Mouse (Mus musculus) liver, postnatal 0 days (tissue): ENCODE measurements around the gene Adam1b. TPM values are rescaled to one million over a fixed set of nuclear protein-coding genes. Genes with fewer than 3 reads are reported as not detected.

Experiments
- ATAC-seq: fragments of 200-750 bp; cut with Nextera tagmentation; 2 replicates; pipeline ENCODE4 v1.8.0; 2017; ENCODE audit warnings: mild to moderate bottlenecking, moderate library complexity
- DNase-seq: peaks from one replicate; pipeline ENCODE4 v3.0.0-alpha.2; 2016
- H3K27ac ChIP-seq: fragments of 300-500 bp; sonication (generic); 2 replicates; pipeline ENCODE4 v1.5.1; 2014; ENCODE audit warnings: antibody characterized with exemption, moderate library complexity, mild to moderate bottlenecking, low read depth
- H3K27me3 ChIP-seq: fragments of 300-500 bp; sonication (generic); 2 replicates; pipeline ENCODE4 v1.6.1; 2014; ENCODE audit warnings: low read length, control low read depth, mixed read lengths; ENCODE audit not compliant: insufficient read depth
- H3K36me3 ChIP-seq: fragments of 300-500 bp; sonication (generic); replicated peaks from 2 replicates; pipeline ENCODE4 v1.6.1; 2014; ENCODE audit warnings: mild to moderate bottlenecking, control low read depth, low read length, moderate library complexity, mixed read lengths; ENCODE audit not compliant: insufficient read depth
- H3K4me1 ChIP-seq: fragments of 300-500 bp; sonication (generic); 2 replicates; pipeline ENCODE4 v1.6.1; 2014; ENCODE audit warnings: antibody characterized with exemption, mild to moderate bottlenecking, control low read depth; ENCODE audit not compliant: insufficient read depth
- H3K4me2 ChIP-seq: fragments of 300-500 bp; sonication (generic); 2 replicates; pipeline ENCODE4 v1.6.1; 2014; ENCODE audit warnings: low read depth, mild to moderate bottlenecking, low read length, moderate library complexity, mixed read lengths
- H3K4me3 ChIP-seq: fragments of 300-500 bp; sonication (generic); 2 replicates; pipeline ENCODE4 v1.5.1; 2014; ENCODE audit warnings: low read depth, low read length
- H3K9ac ChIP-seq: fragments of 300-500 bp; sonication (generic); replicated peaks from 2 replicates; pipeline ENCODE4 v1.6.1; 2014; ENCODE audit warnings: mild to moderate bottlenecking, moderate library complexity
- H3K9me3 ChIP-seq: fragments of 300-500 bp; sonication (generic); 2 replicates; pipeline ENCODE4 v1.6.1; 2016; ENCODE audit warnings: mild to moderate bottlenecking, control low read depth, low read length, mixed read lengths
- CTCF ChIP-seq: sonication (generic); IDR thresholded peaks from 2 replicates; pipeline ENCODE4 v1.5.1; 2016; ENCODE audit warnings: antibody characterized with exemption, low read depth
- EP300 ChIP-seq: IDR thresholded peaks from 2 replicates; pipeline ENCODE4 v1.6.1; 2016; ENCODE audit warnings: antibody characterized with exemption, low read depth, mild to moderate bottlenecking
- WGBS: fragments of 180-500 bp; shearing (Covaris S2); extraction: QIAGEN DNeasy Blood & Tissue Kit; methylation state at CpG from one replicate; pipeline ENCODE4 v1.1.7; 2014; ENCODE audit not compliant: insufficient replicate concordance; 5-methylcytosine and 5-hydroxymethylcytosine counted together
- polyA plus RNA-seq: library from polyadenylated mRNA; unstranded; fragments of >200 nt; fragmentation: Nextera tagmentation; extraction: Ambion mirVana; gene quantifications from 2 replicates; pipeline ENCODE4 v1.2.1, GENCODE M21; 2015

Gene Adam1b
- polyA plus RNA-seq, 1 experiment from 2014 or later, result not detected

GRCm38 (mm10) chr5:121450476-121450875 lies 52.8 kb downstream of the Adam1b start:
- 69% methylated on average over 9 of the region's 9 CpGs for WGBS
- H3K36me3 ChIP-seq, result peaks cover 39% of the 10 kb centered on the region
- H3K27me3 ChIP-seq, result no peaks in the 10 kb centered on the region
- no peaks in the 10 kb centered on the region for H3K9me3 ChIP-seq
- H3K4me3 ChIP-seq, result 0 out of 2 replicates have a peak overlapping the region, but pooled peaks have one; percentile 98
- no peak overlapping the region for H3K9ac ChIP-seq
- no peak for ATAC-seq
- TF ChIP-seq EP300 (no peak), CTCF (no peak)
- peak overlapping the region; percentile 96 for H3K4me2 ChIP-seq
- no peak overlapping the region for H3K27ac ChIP-seq
- peaks cover 23% of the 10 kb centered on the region for H3K4me1 ChIP-seq
- no peak for DNase-seq

Other genes with a start within 250 kb of the Adam1b start
- gene Trafd1, start 117.8 kb downstream of the Adam1b start, polyA plus RNA-seq, result 28.6 and 30.6 TPM in 2 replicates
- gene Naa25, start 105.5 kb downstream of the Adam1b start, polyA plus RNA-seq, result 12.5 and 12.9 TPM in 2 replicates
- gene Tmem116, start 51.5 kb downstream of the Adam1b start, polyA plus RNA-seq, result 0.86 TPM in 2 replicates
- gene Erp29, start 50.9 kb downstream of the Adam1b start, polyA plus RNA-seq, result 69.4 and 69.7 TPM in 2 replicates
- gene Adam1a, start 42.0 kb upstream of the Adam1b start, polyA plus RNA-seq, result 0.15 and 0.25 TPM in 2 replicates
- not detected in 2 replicates for gene Gm42878, start 42.0 kb upstream of the Adam1b start, polyA plus RNA-seq
- 15.5 and 18.1 TPM in 2 replicates for gene Mapkapk5, start 42.5 kb upstream of the Adam1b start, polyA plus RNA-seq
- gene Aldh2, start 90.4 kb upstream of the Adam1b start, polyA plus RNA-seq, result 395 and 411 TPM in 2 replicates
- 1.6 and 2.1 TPM in 2 replicates for gene Acad12, start 115.5 kb upstream of the Adam1b start, polyA plus RNA-seq
- 5.9 and 6.5 TPM in 2 replicates for gene Acad10, start 157.1 kb upstream of the Adam1b start, polyA plus RNA-seq
- gene Brap, start 157.1 kb upstream of the Adam1b start, polyA plus RNA-seq, result 37.9 and 41.0 TPM in 2 replicates
- gene Atxn2, start 207.9 kb upstream of the Adam1b start, polyA plus RNA-seq, result 31.6 and 42.8 TPM in 2 replicates